Mouse (Mus musculus): ENCODE data around the gene Stk11. TPM values are rescaled to one million over a fixed set of nuclear protein-coding genes. Genes with fewer than 3 reads are reported as not detected.
A peak's percentile ranks its signal among the peaks of the same experiment; 100 is the strongest.

The Stk11 gene
- total and polyA plus RNA-seq, 3 experiments, result 47.4 to 94.9 (median 65.9) TPM

DNA sequence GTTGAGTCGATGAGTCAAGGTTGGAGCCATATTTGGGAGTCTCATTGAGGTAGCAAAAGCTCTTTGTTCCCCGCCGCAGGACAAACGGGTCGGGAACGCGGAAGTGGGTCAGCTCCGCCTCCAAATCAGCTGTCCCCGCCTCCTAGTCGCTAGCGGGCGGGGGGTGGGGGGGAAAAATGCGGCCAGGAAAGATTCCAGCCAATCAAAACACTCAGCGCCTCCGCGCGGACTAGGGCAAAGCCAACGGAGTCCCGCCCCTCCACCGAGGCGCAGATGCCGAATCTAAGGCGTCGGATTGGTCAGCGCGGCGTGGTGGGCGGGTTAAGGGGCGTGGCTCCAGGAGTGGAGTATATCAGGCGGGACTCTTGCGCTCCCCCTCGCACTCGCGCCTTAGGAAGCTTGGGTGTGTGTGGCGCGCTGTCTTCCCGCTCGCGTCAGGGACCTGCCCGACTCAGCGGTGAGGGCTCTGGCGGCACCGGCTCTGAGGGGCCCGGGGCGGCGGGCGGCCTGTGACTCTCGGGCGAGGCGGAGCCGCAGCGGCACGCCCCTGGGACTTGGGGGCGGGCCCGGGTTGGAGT, 51.9 kb downstream of the Stk11 start (continued):
- TF ChIP-seq BHLHE40 (IDR thresholded peaks at IDR 0.05; ENCODE audit: low read depth, low read length) (no peak), RCOR1 (conservative IDR thresholded peaks at IDR 0.05; ENCODE audit: low read depth, low read length) (no peak), PAX5 (IDR thresholded peaks at IDR 0.05; ENCODE audit: low read length) (no peak), MEF2A (IDR thresholded peaks at IDR 0.05; ENCODE audit: borderline replicate concordance, low read depth, low read length) (no peak; the same call in 1 of the 2 replicates), POLR2A (IDR thresholded peaks at IDR 0.05; ENCODE audit: low read depth, low read length) (peak; percentile 100), USF2 (conservative IDR thresholded peaks at IDR 0.05; ENCODE audit: low read depth, low read length) (no peak)

DNA sequence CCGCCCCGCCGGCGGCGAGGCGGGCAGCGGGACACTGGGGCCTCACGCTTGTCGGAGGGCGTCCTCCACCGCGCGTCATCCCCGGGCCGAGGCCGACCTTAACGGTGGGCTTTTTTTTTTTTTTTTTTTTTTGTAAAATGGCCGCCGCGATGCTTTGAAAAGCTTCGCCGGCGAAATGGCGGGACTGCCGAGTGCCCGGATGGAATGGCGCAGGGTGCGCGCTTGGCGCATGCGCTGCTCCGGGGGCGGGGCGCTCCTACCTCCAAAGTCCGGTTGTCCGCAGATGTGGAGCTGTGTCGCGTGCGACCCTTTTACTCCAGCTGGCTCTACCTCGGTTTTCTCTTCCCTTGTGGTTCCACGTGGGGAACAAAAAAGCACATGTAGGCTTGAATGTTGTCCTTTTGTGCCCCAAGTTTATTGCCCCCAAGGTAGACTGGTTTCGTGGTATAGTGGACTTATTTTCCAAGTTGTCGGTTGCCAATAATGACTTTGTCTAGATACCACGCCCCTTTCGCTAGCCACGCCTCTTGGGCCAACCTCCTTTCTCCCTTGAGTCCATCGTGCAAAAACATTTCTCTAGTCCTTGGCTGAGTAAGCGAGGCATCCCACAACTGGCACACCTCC, 52.5 kb downstream of the Stk11 start:
- Histone ChIP-seq H3K4me3 (replicated peaks in 1 of 3; ENCODE audit: low read depth in 2 of 3, low read length in 2 of 3, poor library complexity in 1 of 3) (peak overlapping the region; percentile 63 to 67 (median 66)), H3K79me2 (replicated peaks; ENCODE audit: control insufficient read depth, extremely low read depth, insufficient read depth, poor library complexity, severe bottlenecking) (peaks cover 16% of the 10 kb centered on the region), H3K27me3 (replicated peaks) (no peaks in the 10 kb centered on the region), H3K4me1 (ENCODE audit: control insufficient read depth in 1 of 2, insufficient read depth in 2 of 2) (peaks cover 12 to 56% of the 10 kb centered on the region in 2 experiments; a peak in 3 of 4 replicates), H3K36me3 (replicated peaks in 1 of 2; ENCODE audit: control insufficient read depth in 1 of 2, insufficient read depth in 1 of 2, low read length in 1 of 2) (peaks cover 25 to 31% of the 10 kb centered on the region in 2 experiments), H3K9ac (ENCODE audit: insufficient read depth, low read depth) (peak overlapping the region; percentile 86), H3K4me2 (ENCODE audit: insufficient read depth, low read depth, poor library complexity, severe bottlenecking) (peak overlapping the region; percentile 80), H3K9me3 (replicated peaks; ENCODE audit: low read length) (no peaks in the 10 kb centered on the region), H3K27ac (ENCODE audit: insufficient read depth, low read depth) (peak overlapping the region; percentile 81)
- TF ChIP-seq TBP (conservative IDR thresholded peaks at IDR 0.05; ENCODE audit: low read depth, low read length) (no peak), ZKSCAN1 (IDR thresholded peaks at IDR 0.05; ENCODE audit: borderline replicate concordance, low read depth, low read length) (no peak), TCF12 (IDR thresholded peaks at IDR 0.05; ENCODE audit: low read depth, low read length) (peak; percentile 67), SMC3 (IDR thresholded peaks at IDR 0.05; ENCODE audit: low read depth, low read length) (no peak), ELF1 (IDR thresholded peaks at IDR 0.05; ENCODE audit: low read depth, low read length) (no peak; the same call in 1 of the 2 replicates), POLR2A (IDR thresholded peaks at IDR 0.05; ENCODE audit: low read depth, low read length) (peak; percentile 33; the same call in 1 of the 2 replicates), GABPA (IDR thresholded peaks at IDR 0.05; ENCODE audit: insufficient replicate concordance, low read depth, low read length) (no peak), JUN (IDR thresholded peaks at IDR 0.05; ENCODE audit: insufficient read depth, low read depth, low read length) (no peak), CHD1 (IDR thresholded peaks at IDR 0.05; ENCODE audit: low read depth, low read length) (no peak), MYC (IDR thresholded peaks at IDR 0.05; ENCODE audit: low read depth, low read length) (peak; percentile 84), KAT2A (IDR thresholded peaks at IDR 0.05; ENCODE audit: insufficient replicate concordance, low read length) (no peak), ETS1 (conservative IDR thresholded peaks at IDR 0.05; ENCODE audit: low read depth, low read length) (peak; percentile 31; the same call in 1 of the 2 replicates), UBTF (IDR thresholded peaks at IDR 0.05; ENCODE audit: low read depth, low read length) (0 out of 2 replicates have a peak, but pooled peaks have one; percentile 61), HCFC1 (IDR thresholded peaks at IDR 0.05; ENCODE audit: low read depth, low read length) (peak; percentile 67), NRF1 (IDR thresholded peaks at IDR 0.05; ENCODE audit: low read depth, low read length) (peak; percentile 93), USF2 (conservative IDR thresholded peaks at IDR 0.05; ENCODE audit: low read depth, low read length) (no peak), RCOR1 (conservative IDR thresholded peaks at IDR 0.05; ENCODE audit: low read depth, low read length) (0 out of 2 replicates have a peak, but pooled peaks have one; percentile 71), MAX (IDR thresholded peaks at IDR 0.05; ENCODE audit: low read length) (peak; percentile 81), ZC3H11A (IDR thresholded peaks at IDR 0.05; ENCODE audit: low read depth, low read length) (peak; percentile 87), BHLHE40 (IDR thresholded peaks at IDR 0.05; ENCODE audit: low read depth, low read length) (peak; percentile 90), PAX5 (IDR thresholded peaks at IDR 0.05; ENCODE audit: low read length) (no peak), MXI1 (IDR thresholded peaks at IDR 0.05; ENCODE audit: low read depth, low read length) (peak; percentile 94), SIN3A (IDR thresholded peaks at IDR 0.05; ENCODE audit: low read length) (peak; percentile 96), MEF2A (IDR thresholded peaks at IDR 0.05; ENCODE audit: borderline replicate concordance, low read depth, low read length) (peak; percentile 26; the same call in 1 of the 2 replicates), E2F4 (IDR thresholded peaks at IDR 0.05; ENCODE audit: insufficient replicate concordance, low read depth, low read length) (0 out of 2 replicates have a peak, but pooled peaks have one; percentile 65), JUND (conservative IDR thresholded peaks at IDR 0.05; ENCODE audit: low read depth, low read length) (no peak), ZNF384 (IDR thresholded peaks at IDR 0.05; ENCODE audit: low read depth, low read length) (peak; percentile 89)
- dilution Hi-C loops (cut with MboI; ENCODE audit: extremely low pct_ligation_motif_present, extremely low pct_unique_long_range_greater_than_20kb, low sequenced_read_pairs) (no loop called here), in situ Hi-C loops (cut with MboI; ENCODE audit: low pct_ligation_motif_present, low pct_unique_long_range_greater_than_20kb, low sequenced_read_pairs) (no loop called here)
- peak; percentile 93 for DNase-seq (ENCODE audit: extremely low read depth)

All from CH12.LX (cell line).